Mouse (Mus musculus) liver (tissue): ENCODE results near the gene Misp.

Experiments used
- DNase-seq: peaks from one replicate; pipeline ENCODE4 v3.0.0-alpha.2; 2020; ENCODE audit warnings: mixed read lengths

Gene Misp

DNA sequence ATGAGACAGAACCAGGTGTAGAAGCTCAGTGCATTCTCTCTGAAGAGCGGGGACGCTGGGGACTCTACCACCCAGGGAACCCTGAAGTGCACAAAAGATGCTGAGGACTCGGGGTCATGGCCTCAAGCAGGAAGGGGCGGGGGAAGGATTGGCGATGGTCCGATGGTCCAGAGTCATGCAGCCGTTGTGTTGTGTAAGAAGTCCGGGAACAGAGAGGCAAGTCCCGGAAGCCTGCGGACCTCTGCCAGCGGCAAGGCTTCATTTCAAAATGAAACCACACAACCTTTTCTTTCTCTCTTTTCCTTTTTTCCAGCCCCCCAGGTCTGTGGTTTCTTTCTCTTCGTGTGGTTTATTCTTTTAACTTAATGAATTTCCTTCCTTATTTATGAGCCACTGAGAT is 57.0 kb downstream of the Misp start:
- DNase-seq: peak; percentile 42

- no peak for DNase-seq
Measured at GRCm38 (mm10) chr10:79879527-79879926, 58.7 kb downstream of the Misp start.
